Mouse (Mus musculus): Measurements from ENCODE around the gene Gm5128. TPM values are rescaled to one million over a fixed set of nuclear protein-coding genes. Genes with fewer than 3 reads are reported as not detected.
"Not testable (repeated sequence)": the region's sequence is repeated elsewhere in the genome, so short reads cannot be mapped to it uniquely, and the experiment has no call there.

Gm5128 gene
- polyA plus RNA-seq (2012) = not detected in 2 replicates

GRCm38 (mm10) chrX:135372984-135373383, at the start of gene Gm5128:
Gene Gm5128 (plus strand): TSS chrX:135373284.
- H3K27me3 ChIP-seq (ENCODE audit: control insufficient read depth); H3K4me1 ChIP-seq (ENCODE audit: control insufficient read depth); H3K36me3 ChIP-seq (ENCODE audit: control insufficient read depth); H3K9me3 ChIP-seq (ENCODE audit: control insufficient read depth, low read length); H3K4me3 ChIP-seq (replicated peaks): not testable (repeated sequence)

GRCm38 (mm10) chrX:135360685-135361084, 12.4 kb upstream of the Gm5128 start:
- H3K27me3 ChIP-seq (ENCODE audit: control insufficient read depth); H3K4me1 ChIP-seq (ENCODE audit: control insufficient read depth); H3K4me3 ChIP-seq (replicated peaks); H3K9me3 ChIP-seq (ENCODE audit: control insufficient read depth, low read length); H3K36me3 ChIP-seq (ENCODE audit: control insufficient read depth): not testable (repeated sequence)

GRCm38 (mm10) chrX:135361943-135362342, 11.1 kb upstream of the Gm5128 start:
- not testable (repeated sequence) for H3K9me3 ChIP-seq (ENCODE audit: control insufficient read depth, low read length); H3K36me3 ChIP-seq (ENCODE audit: control insufficient read depth); H3K4me1 ChIP-seq (ENCODE audit: control insufficient read depth); H3K27me3 ChIP-seq (ENCODE audit: control insufficient read depth); H3K4me3 ChIP-seq (replicated peaks)

GRCm38 (mm10) chrX:135403578-135403977, 30.5 kb downstream of the Gm5128 start:
- H3K9me3 ChIP-seq (ENCODE audit: control insufficient read depth, low read length); H3K4me3 ChIP-seq (replicated peaks); H3K27me3 ChIP-seq (ENCODE audit: control insufficient read depth); H3K36me3 ChIP-seq (ENCODE audit: control insufficient read depth); H3K4me1 ChIP-seq (ENCODE audit: control insufficient read depth): not testable (repeated sequence)

GRCm38 (mm10) chrX:135421203-135421602, 48.1 kb downstream of the Gm5128 start:
- not testable (repeated sequence) for H3K36me3 ChIP-seq (ENCODE audit: control insufficient read depth); H3K9me3 ChIP-seq (ENCODE audit: control insufficient read depth, low read length); H3K27me3 ChIP-seq (ENCODE audit: control insufficient read depth); H3K4me3 ChIP-seq (replicated peaks); H3K4me1 ChIP-seq (ENCODE audit: control insufficient read depth)

GRCm38 (mm10) chrX:135421824-135422223, 48.7 kb downstream of the Gm5128 start:
- not testable (repeated sequence) for H3K9me3 ChIP-seq (ENCODE audit: control insufficient read depth, low read length); H3K27me3 ChIP-seq (ENCODE audit: control insufficient read depth); H3K4me3 ChIP-seq (replicated peaks); H3K36me3 ChIP-seq (ENCODE audit: control insufficient read depth); H3K4me1 ChIP-seq (ENCODE audit: control insufficient read depth)

- H3K9me3 ChIP-seq (ENCODE audit: control insufficient read depth, low read length); H3K27me3 ChIP-seq (ENCODE audit: control insufficient read depth); H3K4me1 ChIP-seq (ENCODE audit: control insufficient read depth); H3K4me3 ChIP-seq (replicated peaks); H3K36me3 ChIP-seq (ENCODE audit: control insufficient read depth): not testable (repeated sequence)
Observed at GRCm38 (mm10) chrX:135422473-135422872, 49.4 kb downstream of the Gm5128 start.

Other genes with a start within 250 kb of the Gm5128 start
- gene Gm15023, start 195.7 kb upstream of the Gm5128 start, polyA plus RNA-seq (2012) = not detected in 2 replicates
- gene Tceal6, start 162.6 kb upstream of the Gm5128 start, polyA plus RNA-seq (2012) = not detected in 2 replicates
- gene Pramel3, start 71.0 kb upstream of the Gm5128 start, polyA plus RNA-seq (2012) = not detected in 2 replicates
- gene Gm7903, start 60.6 kb downstream of the Gm5128 start, polyA plus RNA-seq (2012) = not detected in 2 replicates
- gene AV320801, start 121.3 kb downstream of the Gm5128 start, polyA plus RNA-seq (2012) = not detected in 2 replicates
- not detected in 2 replicates for gene Nxf7, start 225.5 kb downstream of the Gm5128 start, polyA plus RNA-seq (2012)

Measured in erythroblast, embryonic 14.5 days (primary cell).